Mouse (Mus musculus): ENCODE measurements around the gene Rrn3.
"Not testable (repeated sequence)": the region's sequence is repeated elsewhere in the genome, so short reads cannot be mapped to it uniquely, and the experiment has no call there.

The Rrn3 gene

GRCm38 (mm10) chr16:13785932-13786331 is 5.4 kb downstream of the Rrn3 start:
- ATAC-seq (ENCODE audit: low TSS enrichment), result no peak

DNA sequence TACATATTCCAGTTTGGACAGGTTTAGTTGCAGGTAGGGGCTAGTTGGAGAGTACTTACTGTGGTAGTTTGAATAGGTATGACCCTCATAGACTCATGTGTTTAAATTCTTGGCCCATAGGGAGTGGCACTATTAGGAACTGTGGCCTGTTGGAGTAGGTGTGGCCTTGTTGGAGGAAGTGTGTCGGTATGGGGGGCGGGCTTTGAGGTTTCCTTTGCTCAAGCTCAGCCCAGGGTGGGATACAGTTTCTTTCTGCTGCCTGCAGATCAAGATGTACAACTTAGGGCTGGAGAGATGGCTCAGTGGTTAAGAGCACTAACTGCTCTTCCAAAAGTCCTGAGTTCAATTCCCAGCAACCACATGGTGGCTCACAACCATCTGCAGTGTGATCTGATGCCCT is 12.9 kb downstream of the Rrn3 start:
- not testable (repeated sequence) for ATAC-seq (ENCODE audit: low TSS enrichment)

DNA sequence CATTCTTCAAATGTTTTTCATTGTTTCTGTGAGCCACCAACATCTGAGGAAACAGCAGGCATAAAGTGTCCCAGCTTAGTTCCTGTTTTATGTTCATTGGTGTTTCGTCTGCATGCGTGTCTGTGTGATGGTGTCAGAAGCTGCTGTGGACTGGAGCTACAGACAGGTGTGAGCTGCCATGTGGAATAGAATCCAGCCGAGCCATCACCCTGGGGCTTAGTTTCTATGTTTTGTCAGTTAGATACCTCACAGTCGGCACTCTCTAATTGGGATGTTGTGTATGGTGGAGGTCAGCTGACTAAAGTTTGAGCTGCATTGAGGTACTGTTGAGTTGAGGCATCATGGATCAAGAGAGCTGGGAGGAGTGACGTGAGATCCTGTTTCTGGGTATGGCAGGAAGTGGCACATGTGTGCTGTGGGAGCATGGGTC is 16.3 kb downstream of the Rrn3 start:
- ATAC-seq (ENCODE audit: low TSS enrichment), result no peak

DNA sequence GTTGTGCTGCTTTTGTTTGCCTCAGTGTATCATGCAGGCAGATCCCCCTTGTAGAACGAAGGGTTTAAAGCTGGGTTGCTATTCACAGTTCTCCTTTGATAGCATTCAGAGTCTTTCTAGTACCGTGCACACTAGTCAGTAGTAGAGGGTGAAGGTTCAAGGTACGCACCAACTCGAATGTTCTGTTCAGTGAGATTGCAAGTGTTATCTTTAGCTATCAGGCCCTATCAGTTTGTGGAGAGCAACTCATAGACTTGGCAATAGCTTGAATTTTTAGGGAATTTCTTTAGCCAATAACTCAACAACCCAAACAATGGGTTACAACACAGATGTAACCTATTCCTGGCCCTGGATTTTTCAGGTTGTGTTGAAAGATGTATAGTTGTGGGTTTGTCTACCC is 20.7 kb downstream of the Rrn3 start:
- ATAC-seq (ENCODE audit: low TSS enrichment), result no peak

GRCm38 (mm10) chr16:13804666-13805065 is 24.2 kb downstream of the Rrn3 start:
- ATAC-seq (ENCODE audit: low TSS enrichment), result peak; percentile 93

DNA sequence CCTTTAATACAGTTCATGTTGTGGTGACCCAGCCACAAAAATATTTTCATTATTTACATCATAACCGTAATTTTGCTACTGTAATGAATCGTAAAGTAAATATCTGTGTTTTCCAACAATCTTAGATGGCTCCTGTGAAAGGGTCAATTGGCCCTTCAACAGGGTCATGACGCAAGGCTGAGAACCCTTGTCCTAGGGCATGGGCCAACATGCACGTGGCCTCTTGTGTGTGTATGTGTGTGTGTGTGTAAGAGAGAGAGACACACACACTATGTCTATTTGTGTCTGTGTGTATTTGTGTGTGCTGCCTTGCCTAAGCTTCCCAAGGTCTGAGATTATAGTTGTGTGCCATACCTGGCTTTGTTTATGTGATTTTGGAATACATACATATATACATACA is 27.1 kb downstream of the Rrn3 start:
- ATAC-seq (ENCODE audit: low TSS enrichment), result no peak

- no peak for ATAC-seq (ENCODE audit: low TSS enrichment)
Observed at GRCm38 (mm10) chr16:13808410-13808809, 27.9 kb downstream of the Rrn3 start.

- no peak for ATAC-seq (ENCODE audit: low TSS enrichment)
Observed at GRCm38 (mm10) chr16:13812152-13812551, 31.6 kb downstream of the Rrn3 start.

DNA sequence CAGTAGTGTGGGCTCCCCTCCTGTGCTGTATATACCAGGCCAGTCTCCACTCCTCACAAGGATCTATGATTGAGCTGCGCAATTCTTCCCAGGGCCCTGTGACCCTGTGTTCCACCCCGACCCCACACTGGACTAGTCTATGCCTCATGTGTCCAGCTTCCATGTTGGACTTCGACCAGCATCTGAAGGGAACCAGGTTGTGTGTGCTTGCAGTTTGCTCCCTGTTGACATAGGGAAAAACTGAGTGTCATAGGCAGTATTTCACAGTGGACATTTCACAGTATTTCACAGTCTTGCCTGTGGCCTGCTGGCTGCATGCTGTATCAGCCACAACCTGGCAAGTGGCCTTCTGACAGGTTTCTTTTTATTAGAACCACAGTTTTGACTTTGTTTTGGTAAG is 32.7 kb downstream of the Rrn3 start:
- ATAC-seq (ENCODE audit: low TSS enrichment), result no peak

GRCm38 (mm10) chr16:13818560-13819393 is 38.3 kb downstream of the Rrn3 start, which contains the start of gene Ntan1:
Gene Ntan1 (plus strand): TSS chr16:13818845.
- ATAC-seq (ENCODE audit: low TSS enrichment), result peak; percentile 88

- peak; percentile 24 for ATAC-seq (ENCODE audit: low TSS enrichment)
Observed at GRCm38 (mm10) chr16:13819394-13819743, 38.9 kb downstream of the Rrn3 start.

- 0 out of 2 replicates have a peak, but pooled peaks have one; percentile 6 for ATAC-seq (ENCODE audit: low TSS enrichment)
Observed at GRCm38 (mm10) chr16:13819806-13820500, 39.4 kb downstream of the Rrn3 start.

DNA sequence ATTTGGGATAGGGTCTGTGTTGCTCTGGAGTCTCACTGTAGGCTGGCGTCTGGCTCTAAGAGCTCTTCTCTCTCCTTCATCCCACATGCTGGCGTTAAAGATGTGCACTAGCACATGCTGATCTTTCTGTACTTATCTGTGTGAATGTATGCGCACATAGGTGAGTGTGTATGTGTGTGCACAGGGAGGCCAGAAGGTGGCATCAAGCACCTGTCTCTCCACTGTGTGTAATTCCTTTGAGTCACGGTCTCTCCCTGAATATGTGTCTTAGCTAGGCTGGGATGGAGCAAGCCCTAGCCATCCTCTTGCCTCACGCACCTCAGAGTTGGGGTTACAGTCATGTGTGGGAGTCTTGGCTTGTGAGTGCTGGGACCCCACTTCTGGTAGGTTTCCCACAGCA is 40.3 kb downstream of the Rrn3 start:
- no peak for ATAC-seq (ENCODE audit: low TSS enrichment)

DNA sequence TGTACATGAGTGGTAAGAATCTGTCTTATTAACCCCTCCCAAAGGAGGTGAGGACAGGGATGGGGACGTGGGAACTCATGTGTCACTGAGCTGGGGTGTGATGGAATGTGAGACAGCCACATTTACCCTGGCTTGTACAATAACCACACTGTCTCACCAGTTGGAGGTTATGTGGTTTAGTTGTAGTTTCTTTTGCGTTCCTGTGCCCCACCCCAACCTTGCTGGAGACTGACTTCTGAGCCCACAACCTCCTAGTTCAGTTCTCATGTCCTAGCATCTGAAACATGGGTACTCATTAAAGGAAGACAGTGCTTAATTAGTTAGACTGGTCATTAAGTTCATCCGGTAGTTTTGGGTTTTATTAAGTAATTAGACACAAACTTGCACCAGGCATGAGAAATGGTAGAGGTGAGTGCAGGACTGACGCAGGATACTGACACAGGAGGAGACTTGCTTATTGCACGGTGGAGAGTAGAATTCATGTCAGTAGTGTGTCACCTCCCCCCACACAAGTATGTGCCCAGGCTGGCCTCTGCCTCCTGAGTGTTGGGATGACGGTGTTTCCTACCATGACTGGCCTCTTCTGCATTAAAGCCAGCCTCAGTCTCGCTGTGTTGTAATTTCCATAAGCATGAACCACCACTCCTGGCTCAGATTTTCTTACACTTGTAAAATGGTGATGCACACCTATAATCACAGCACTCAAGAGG is 45.4 kb downstream of the Rrn3 start:
- ATAC-seq (ENCODE audit: low TSS enrichment), result no peak

DNA sequence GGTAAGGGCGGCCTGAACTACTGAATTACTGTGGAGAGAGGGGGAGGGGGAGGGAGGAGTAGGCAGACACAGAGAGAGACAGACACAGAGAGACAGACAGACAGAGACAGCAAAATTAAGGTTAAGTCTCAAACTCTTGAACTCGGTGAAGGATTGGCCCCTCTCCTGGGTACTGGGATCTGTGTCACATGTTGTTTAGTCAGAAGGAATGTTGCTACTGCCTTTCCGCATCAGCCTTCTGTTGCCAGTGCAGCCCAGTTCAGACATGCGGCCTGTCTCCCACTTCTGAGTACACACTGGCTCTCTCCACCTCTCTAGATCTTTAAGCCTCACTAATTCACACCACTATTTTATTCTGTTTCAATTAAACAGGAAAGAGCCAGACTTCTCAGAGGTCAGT is 46.0 kb downstream of the Rrn3 start:
- no peak for ATAC-seq (ENCODE audit: low TSS enrichment)

DNA sequence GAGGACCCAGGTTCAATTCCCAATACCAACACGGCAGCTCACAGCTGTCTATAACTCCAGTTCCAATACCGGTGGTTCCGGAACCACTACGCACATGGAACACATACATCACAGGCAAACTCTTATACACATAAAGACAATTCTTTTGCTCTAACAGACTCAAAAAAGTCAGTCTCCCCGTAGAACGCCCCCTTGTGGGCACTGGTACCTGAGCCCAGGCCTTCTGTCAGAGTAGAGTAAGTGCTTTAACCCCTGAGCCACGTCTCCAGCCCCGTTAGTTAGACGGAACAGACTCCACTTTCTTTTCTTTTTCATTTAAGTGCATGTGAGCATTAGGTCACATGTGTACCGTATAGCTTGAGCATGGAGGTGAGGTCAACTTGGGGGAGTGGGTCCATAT is 49.9 kb downstream of the Rrn3 start:
- no peak for ATAC-seq (ENCODE audit: low TSS enrichment)

- ATAC-seq (ENCODE audit: low TSS enrichment), result no peak
Observed at GRCm38 (mm10) chr16:13831606-13832005, 51.1 kb downstream of the Rrn3 start.

GRCm38 (mm10) chr16:13834382-13834781 is 53.9 kb downstream of the Rrn3 start:
- no peak for ATAC-seq (ENCODE audit: low TSS enrichment)

GRCm38 (mm10) chr16:13840056-13840455 is 59.5 kb downstream of the Rrn3 start:
- ATAC-seq (ENCODE audit: low TSS enrichment), result no peak

GRCm38 (mm10) chr16:13840956-13841355 is 60.4 kb downstream of the Rrn3 start:
- ATAC-seq (ENCODE audit: low TSS enrichment), result no peak

- no peak for ATAC-seq (ENCODE audit: low TSS enrichment)
Observed at GRCm38 (mm10) chr16:13845031-13845430, 64.5 kb downstream of the Rrn3 start.

DNA sequence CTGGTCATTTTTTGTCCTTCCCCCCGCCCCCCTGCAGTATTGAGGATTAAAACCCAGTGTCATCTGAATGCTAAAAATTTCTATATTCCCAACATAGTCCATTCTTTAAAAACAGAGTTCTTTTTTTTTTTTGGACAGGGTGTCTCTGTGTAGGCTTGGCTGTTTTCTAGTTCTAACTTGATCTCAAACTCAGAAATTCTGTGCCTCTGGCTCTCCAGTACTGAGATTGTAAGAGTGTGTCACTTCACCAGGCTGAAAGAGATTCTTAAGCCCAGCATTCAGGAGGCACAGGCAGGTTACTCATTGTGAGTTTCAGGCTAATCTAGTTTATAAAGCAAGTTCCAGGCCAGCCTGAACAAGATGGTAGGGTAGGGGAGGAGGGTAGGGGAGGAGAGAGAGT is 66.2 kb downstream of the Rrn3 start:
- peak; percentile 67; the same call in 1 of the 2 replicates for ATAC-seq (ENCODE audit: low TSS enrichment)

- no peak for ATAC-seq (ENCODE audit: low TSS enrichment)
Observed at GRCm38 (mm10) chr16:13848310-13848709, 67.8 kb downstream of the Rrn3 start.

All from frontal cortex, adult (tissue).